In genomic region chr11:45883270-45883931, GRCm38 (mm10) we compare ENCODE assay signal across 11 mouse cellular contexts. TPM values are rescaled to one million over a fixed set of nuclear protein-coding genes. Genes with fewer than 3 reads are reported as not detected.
A peak's percentile ranks its signal among the peaks of the same experiment; 100 is the strongest.
DNase-seq lines count a peak whose midpoint lies in the region; ATAC-seq lines count a peak whose summit lies in the region.
"Had no signal": no experiment of that assay in that cellular context is flagged by ENCODE, and none has a peak within 500 bp of the region (broad histone marks: within the 10 kb centered on the region; RNA-seq: fewer than 3 reads in every experiment).

No protein-coding gene starts in this region.

- H3K9ac ChIP-seq in kidney, embryonic 15.5 days, result no peak overlapping the region
- H3K9ac ChIP-seq: liver, embryonic 13.5 days had no signal

- peaks cover 40% of the 10 kb centered on the region for H3K36me3 ChIP-seq in kidney, embryonic 15.5 days

- WGBS in kidney, embryonic 15.5 days, result 53% methylated on average over 8 of the region's 8 CpGs

- no peaks in the 10 kb centered on the region for H3K9me3 ChIP-seq in kidney, embryonic 15.5 days (replicated peaks)
- H3K9me3 ChIP-seq: liver, embryonic 13.5 days had no signal

- DNase-seq in gastrocnemius, adult 18-20 months (ENCODE audit: low spot score), result peak; percentile 20
- no peak for DNase-seq in gastrocnemius, postnatal 25 days
- DNase-seq in kidney, postnatal 36 days, result peak; percentile 39 to 59
- DNase-seq in adipocyte (ENCODE audit: low spot score), result peak; percentile 72
- DNase-seq in lung, postnatal 4 days, result peak; percentile 39 to 47
- DNase-seq in frontal cortex, adult 2 months (ENCODE audit: extremely low spot score in 1 of 2, low spot score in 1 of 2), result no peak
- DNase-seq: liver, embryonic 13.5 days had no signal

- H3K4me3 ChIP-seq in kidney, embryonic 15.5 days (replicated peaks), result no peak overlapping the region
- H3K4me3 ChIP-seq: liver, embryonic 13.5 days had no signal

- H3K4me1 ChIP-seq in kidney, embryonic 15.5 days, result peaks cover 35% of the 10 kb centered on the region

- H3K27me3 ChIP-seq in kidney, embryonic 15.5 days, result no peaks in the 10 kb centered on the region
- H3K27me3 ChIP-seq: liver, embryonic 13.5 days had no signal

- H3K4me2 ChIP-seq in kidney, embryonic 15.5 days, result no peak overlapping the region
- H3K4me2 ChIP-seq: liver, embryonic 13.5 days had no signal

- no peak for ATAC-seq in kidney, embryonic 15.5 days (replicated peaks; ENCODE audit: low FRiP score)
- no peak for ATAC-seq in CD4-positive, CD25-positive, alpha-beta regulatory T cell, adult 4 months
- ATAC-seq: forebrain, embryonic 14.5 days; midbrain, embryonic 16.5 days had no signal

- no peak overlapping the region for H3K27ac ChIP-seq in kidney, embryonic 15.5 days
- H3K27ac ChIP-seq: liver, embryonic 13.5 days had no signal

RNA-seq across cellular contexts. Expression of gene Clint1, which starts 31.6 kb away (rescaled TPM):
- total RNA-seq in gastrocnemius, adult 18-20 months (2021), result 10 to 100 TPM; 42.4 to 45.3 TPM
- 10 to 100 TPM; 27.8 to 35.3 TPM for total RNA-seq in gastrocnemius, postnatal 25 days (2021)
- polyA plus RNA-seq in kidney, embryonic 15.5 days (2015; fragmentation: Nextera tagmentation; extraction: Ambion mirVana), result 97.8 and 102 TPM in 2 replicates
- polyA plus RNA-seq in frontal cortex, adult 2 months (2012; rRNA removed), result 39.5 TPM in 2 replicates
- polyA plus RNA-seq in CD4-positive, CD25-positive, alpha-beta regulatory T cell, adult 4 months (2017; shearing (Covaris generic)), result 10 to 100 TPM; 29.1 to 44.1 TPM

Comparison
In these comparisons a context has a peak if more than half of its experiments do, and no peak if none do; other contexts are left out.
1. DNase-seq: peak in gastrocnemius, adult 18-20 months (single experiment), kidney, postnatal 36 days (2 of 2), adipocyte (single experiment) and lung, postnatal 4 days (2 of 2); none in gastrocnemius, postnatal 25 days (single experiment) and frontal cortex, adult 2 months (0 of 2).